Mouse (Mus musculus): ENCODE results near the gene Isg20l2. TPM values are rescaled to one million over a fixed set of nuclear protein-coding genes. Genes with fewer than 3 reads are reported as not detected.

Isg20l2 gene
- total RNA-seq, 2 experiments from 2014 or later = 13.9 to 15.1 TPM

DNA sequence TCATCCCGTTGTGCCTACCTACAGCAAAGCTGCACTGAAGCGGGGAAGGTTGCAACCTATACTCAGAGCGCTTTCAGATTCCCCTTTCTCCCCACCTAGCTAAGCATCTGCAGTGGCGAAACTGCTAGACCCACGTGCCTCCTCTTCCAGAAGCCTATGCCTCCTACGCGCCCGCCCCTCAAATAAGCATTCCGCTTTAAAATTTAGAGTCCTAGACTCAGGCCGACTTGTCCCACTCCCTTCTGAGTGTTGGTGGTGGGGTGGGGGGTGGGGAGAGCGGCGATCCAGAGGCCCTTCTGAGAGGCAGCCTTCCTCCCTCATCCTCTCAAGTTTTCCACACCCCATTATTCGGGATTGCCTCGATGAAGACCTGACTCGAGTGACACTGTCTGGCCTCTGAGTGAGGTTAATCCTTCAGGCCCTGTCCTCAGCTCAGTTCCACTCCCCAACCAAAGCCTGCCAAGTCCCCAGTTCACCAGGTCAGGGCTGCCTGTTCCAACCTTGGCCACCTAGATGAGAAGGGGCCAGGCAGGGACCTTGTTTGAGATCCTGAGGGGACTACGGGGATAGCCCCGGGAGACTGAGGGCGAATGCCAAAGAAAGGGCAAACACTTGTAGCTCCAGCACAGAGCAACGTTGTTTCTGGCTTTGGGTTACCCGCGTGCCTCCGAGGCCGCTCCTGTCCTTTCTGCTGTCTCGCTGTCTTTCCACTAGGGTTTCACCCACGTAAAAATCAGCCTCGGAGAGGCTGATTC, 17.1 kb downstream of the Isg20l2 start:
- DNase-seq (ENCODE audit: low spot score in 2 of 2) = no peak

GRCm38 (mm10) chr3:87947811-87948199, 17.7 kb downstream of the Isg20l2 start:
- no peak for DNase-seq (ENCODE audit: low spot score in 2 of 2)

GRCm38 (mm10) chr3:87948378-87949265, 18.5 kb downstream of the Isg20l2 start, which contains the start of gene Crabp2:
TSS of gene Crabp2 (plus strand) at chr3:87948666.
- no peak for DNase-seq (ENCODE audit: low spot score in 2 of 2)

- DNase-seq (ENCODE audit: low spot score in 2 of 2) = no peak
These were observed 19.3 kb downstream of the Isg20l2 start for GRCm38 (mm10) chr3:87949266-87949954.

GRCm38 (mm10) chr3:87949955-87950515, 19.9 kb downstream of the Isg20l2 start:
- DNase-seq (ENCODE audit: low spot score in 2 of 2) = no peak

- no peak for DNase-seq (ENCODE audit: low spot score in 2 of 2)
These were observed 21.8 kb downstream of the Isg20l2 start for GRCm38 (mm10) chr3:87951946-87952345.

GRCm38 (mm10) chr3:87952440-87952839, 22.3 kb downstream of the Isg20l2 start:
- DNase-seq (ENCODE audit: low spot score in 2 of 2) = no peak

DNA sequence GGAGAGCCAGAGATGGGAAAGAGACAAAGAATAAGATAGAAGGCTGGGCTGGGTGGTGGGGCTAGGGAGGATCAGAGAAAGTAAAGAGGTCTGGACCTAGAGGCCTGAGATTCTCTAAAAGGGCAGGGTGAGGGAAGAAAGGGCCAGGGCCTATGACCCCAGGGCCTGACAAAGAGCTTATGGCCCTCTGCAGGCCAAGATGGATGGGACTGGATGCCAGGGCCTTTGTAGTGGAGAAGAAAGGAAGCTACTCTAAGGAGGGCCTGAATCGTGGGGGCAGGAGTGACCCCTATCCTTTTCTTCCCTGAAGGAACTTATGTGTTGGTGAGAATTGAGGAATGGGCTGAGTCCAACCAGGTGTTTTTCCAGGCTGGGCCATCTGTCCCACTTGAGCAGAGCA, 27.9 kb downstream of the Isg20l2 start:
- DNase-seq (ENCODE audit: low spot score in 2 of 2) = no peak

DNA sequence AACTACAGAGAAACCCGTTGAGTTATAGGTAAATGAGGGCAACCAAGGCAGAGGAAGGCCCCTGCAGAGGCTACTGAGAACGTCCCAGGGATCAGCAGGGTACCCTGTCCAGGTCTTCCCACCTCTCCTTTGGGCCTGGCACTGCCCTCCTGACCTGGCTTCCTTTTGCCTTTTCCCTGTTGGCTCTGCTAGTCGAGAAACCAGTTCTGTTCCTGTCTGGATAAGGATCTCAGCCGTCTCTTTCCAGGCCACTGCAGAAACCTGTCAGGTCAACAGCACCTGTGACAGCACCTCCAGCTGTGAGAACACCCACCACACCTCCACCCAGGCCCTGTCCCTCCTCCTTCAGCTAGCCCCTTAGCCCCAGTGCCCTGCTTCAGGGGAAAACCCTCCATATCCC, 28.4 kb downstream of the Isg20l2 start:
- DNase-seq (ENCODE audit: low spot score in 2 of 2) = no peak

DNA sequence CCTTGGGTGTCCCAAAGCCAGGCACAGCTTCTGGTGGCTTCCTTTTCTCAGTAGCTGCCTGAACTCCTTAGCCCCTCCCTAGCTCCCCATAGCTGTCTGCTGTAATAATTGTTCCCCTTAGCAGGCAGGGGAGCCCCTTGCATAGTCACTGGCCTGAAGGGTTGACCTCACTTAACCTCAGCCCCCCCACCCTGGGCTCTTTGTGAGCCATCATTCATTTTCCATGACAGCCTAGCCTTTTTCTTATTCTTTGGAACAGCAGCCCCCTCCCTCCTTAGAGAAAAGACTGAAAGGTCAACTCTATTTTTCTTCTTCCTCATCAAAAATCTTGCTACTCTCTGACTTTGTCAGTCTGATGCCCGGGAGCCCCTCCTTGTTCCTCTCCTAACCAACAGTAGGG, 28.9 kb downstream of the Isg20l2 start:
- DNase-seq (ENCODE audit: low spot score in 2 of 2) = no peak

GRCm38 (mm10) chr3:87959371-87959770, 29.3 kb downstream of the Isg20l2 start:
- no peak for DNase-seq (ENCODE audit: low spot score in 2 of 2)

GRCm38 (mm10) chr3:87960191-87960585, 30.1 kb downstream of the Isg20l2 start:
- DNase-seq (ENCODE audit: low spot score in 2 of 2) = no peak

DNA sequence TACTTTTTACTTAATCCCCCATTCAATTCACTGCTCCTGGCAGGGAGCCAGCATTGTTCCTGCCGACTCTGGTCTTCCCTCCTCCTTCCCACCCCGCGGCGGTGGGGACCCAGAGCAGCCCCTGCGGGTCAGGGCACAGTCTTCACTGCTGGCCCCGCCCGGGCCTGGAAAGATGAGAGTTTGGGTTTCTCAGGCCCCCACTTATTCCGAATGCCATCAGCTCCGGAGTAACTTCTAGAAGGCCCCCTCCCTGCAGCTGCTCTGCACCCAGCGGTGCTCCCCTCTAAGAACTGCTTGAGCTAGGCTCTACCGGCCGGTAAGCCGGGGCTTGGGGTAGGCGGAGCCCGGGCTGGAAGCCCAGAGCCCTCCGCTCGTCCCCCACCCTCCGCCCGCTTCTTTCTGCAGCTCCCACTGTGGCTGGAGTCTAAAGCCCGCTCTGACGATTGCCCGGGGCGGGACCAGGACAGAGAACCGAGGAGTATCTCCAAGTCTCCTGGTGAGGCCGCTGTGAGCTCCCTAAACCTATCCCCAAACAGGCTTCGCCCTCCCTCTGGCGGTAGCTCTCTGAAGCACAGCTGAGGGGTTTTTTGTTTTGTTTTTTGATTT, 30.6 kb downstream of the Isg20l2 start:
- peak; percentile 55 to 82 for DNase-seq (ENCODE audit: low spot score in 2 of 2)

DNA sequence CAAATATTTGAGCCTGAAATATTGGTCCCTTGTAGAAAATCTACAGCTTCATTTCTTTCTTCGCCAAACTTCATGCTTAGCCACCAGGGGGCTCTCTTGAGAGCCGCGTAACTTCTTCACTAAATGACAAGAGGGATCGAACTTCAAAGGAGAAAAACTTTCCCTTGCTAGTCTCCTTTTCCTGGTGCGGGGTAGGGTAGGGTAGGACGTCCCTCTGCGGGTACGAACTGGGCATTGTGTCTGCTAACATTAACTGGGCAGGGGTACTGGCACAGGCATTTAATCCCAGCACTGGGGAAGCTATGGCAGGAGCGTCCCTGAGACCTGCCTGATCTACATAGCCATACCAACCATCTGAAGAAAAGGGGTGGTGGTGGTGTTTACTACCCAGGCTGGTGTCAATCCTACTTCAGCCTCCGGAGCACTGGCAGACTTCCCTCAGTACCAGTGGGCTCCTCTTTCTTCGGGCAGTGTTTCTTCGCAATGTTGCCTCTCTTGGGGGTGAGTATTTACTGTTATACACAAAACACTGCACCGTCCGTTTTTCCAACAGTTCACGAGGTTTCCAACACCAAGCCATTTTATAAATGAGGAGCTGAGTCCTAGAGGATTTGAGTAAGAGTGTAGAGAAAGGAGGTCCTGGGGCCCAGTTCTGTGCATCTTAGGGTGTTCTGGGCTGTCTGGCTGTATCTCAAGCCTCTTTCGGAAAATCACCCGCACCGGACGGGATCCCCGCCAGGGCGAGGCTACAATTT, 40.2 kb downstream of the Isg20l2 start:
- DNase-seq (ENCODE audit: low spot score in 2 of 2) = peak in 1 of 2 experiments; percentile 71

- no peak for DNase-seq (ENCODE audit: low spot score in 2 of 2)
These were observed 40.9 kb downstream of the Isg20l2 start, which contains the start of gene Nes for GRCm38 (mm10) chr3:87970939-87971488. TSS of gene Nes (plus strand) at chr3:87971078.

GRCm38 (mm10) chr3:87971489-87972202, 41.5 kb downstream of the Isg20l2 start:
- DNase-seq (ENCODE audit: low spot score in 2 of 2) = no peak

DNA sequence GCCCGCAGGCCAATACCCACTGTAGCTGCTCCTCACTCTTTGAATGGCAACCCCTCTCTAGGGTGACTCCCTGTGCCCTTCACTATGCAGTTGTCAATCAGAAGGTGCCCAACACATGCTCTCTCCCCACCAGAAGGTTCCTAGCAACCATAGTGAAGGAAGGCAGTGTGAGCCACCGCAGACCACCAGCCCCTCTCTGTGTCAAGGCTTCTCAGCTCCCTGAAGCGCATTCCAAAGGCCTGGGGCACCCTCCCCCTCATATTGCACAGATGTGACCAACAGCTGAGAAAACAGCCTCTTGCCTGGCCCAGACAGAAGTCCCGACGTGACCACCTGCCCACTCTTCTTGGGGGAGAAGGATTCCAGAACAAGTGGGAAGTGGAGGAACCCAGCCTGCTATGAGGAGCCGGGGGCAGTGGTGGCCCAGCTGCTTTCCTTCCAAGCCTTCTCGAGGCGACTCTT, 42.1 kb downstream of the Isg20l2 start:
- no peak for DNase-seq (ENCODE audit: low spot score in 2 of 2)

DNA sequence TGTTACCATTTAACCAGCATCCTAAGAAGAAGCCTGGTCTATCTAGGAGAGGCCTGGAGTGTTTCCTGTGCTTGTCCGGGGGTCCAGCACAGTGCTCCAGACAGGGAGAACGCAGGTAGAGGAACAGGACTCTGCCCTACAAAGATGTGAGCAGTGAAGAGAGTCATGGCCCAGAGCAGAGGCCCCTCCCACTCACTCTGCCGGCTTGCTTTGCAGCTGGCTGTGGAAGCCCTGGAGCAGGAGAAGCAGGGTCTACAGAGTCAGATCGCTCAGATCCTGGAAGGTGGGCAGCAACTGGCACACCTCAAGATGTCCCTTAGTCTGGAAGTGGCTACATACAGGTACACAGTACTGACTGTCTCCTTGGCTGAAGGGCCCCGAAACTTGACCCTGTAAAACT, 42.7 kb downstream of the Isg20l2 start:
- DNase-seq (ENCODE audit: low spot score in 2 of 2) = no peak

Data from layer of hippocampus, adult 18-20 months (tissue).